Mouse (Mus musculus): Measurements from ENCODE around the gene Tcf7l1.

DNA sequence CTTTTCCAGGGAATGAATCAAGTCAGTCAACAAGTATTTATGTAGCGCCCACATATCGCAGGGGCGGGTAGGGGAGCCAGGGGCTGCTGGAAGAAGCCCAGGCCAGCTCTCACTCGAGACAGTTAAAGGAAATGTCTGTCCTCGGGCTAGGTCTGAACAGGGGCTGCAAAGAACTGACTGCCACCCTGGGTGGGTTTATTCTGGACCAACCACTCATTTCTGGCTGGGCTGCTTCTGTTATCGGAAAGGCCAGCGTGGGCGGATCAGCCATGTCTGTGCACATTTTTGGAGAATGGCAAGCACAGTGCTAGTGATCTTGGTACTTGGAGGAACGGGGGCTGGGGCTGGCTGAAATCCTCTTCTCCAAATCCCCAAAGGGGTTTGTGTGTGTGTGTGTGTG lies 103.9 kb downstream of the Tcf7l1 start:
- no peak for TF ChIP-seq CTCF (IDR thresholded peaks at IDR 0.05)
- no peak for TF ChIP-seq EP300 (IDR thresholded peaks at IDR 0.05)
